Mouse (Mus musculus): ENCODE measurements around the gene Eif4e1b. TPM values are rescaled to one million over a fixed set of nuclear protein-coding genes. Genes with fewer than 3 reads are reported as not detected.

The Eif4e1b gene
- polyA plus RNA-seq, 1 experiment from 2014 or later: not detected

DNA sequence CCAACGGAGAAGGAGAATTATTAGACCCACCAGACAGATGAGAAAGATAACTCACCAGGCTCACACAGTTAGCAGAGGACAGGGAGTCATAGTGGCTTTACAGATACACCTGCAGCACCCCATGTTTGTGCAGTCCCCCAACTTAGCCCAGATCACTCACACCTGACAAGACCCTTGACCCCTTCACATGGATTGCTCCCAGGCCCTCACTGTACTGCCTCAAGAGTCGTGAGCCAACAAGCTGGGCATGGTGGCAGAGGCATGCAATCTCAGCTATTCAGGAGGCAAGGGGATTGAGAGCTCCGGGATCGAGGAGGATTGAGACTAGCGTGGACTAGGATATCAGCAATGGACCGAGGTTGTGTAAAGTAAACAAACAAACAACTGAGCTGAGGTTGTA lies 30.1 kb upstream of the Eif4e1b start:
- no peaks in the 10 kb centered on the region for H3K9me3 ChIP-seq (ENCODE audit: low read length)
- peaks cover 27% of the 10 kb centered on the region for H3K27me3 ChIP-seq (replicated peaks; ENCODE audit: insufficient read depth, low read length)
- H3K9ac ChIP-seq (replicated peaks; ENCODE audit: low read depth): no peak overlapping the region
- H3K4me3 ChIP-seq (ENCODE audit: low read depth, low read length): no peak overlapping the region
- H3K4me1 ChIP-seq (ENCODE audit: insufficient read depth, low read depth, low read length): peaks cover 5% of the 10 kb centered on the region; the same call in 1 of the 2 replicates
- WGBS: 52% methylated on average over 6 of the region's 6 CpGs
- no peak overlapping the region for H3K4me2 ChIP-seq (replicated peaks; ENCODE audit: low read depth, low read length)
- H3K36me3 ChIP-seq (ENCODE audit: insufficient read depth, low read length): no peaks in the 10 kb centered on the region
- H3K27ac ChIP-seq (ENCODE audit: low read length): no peak overlapping the region
- TF ChIP-seq CTCF (IDR thresholded peaks at IDR 0.05): no peak
- TF ChIP-seq EP300 (IDR thresholded peaks at IDR 0.05): no peak
- DNase-seq (ENCODE audit: low spot score) (no peak), ATAC-seq (no peak)

DNA sequence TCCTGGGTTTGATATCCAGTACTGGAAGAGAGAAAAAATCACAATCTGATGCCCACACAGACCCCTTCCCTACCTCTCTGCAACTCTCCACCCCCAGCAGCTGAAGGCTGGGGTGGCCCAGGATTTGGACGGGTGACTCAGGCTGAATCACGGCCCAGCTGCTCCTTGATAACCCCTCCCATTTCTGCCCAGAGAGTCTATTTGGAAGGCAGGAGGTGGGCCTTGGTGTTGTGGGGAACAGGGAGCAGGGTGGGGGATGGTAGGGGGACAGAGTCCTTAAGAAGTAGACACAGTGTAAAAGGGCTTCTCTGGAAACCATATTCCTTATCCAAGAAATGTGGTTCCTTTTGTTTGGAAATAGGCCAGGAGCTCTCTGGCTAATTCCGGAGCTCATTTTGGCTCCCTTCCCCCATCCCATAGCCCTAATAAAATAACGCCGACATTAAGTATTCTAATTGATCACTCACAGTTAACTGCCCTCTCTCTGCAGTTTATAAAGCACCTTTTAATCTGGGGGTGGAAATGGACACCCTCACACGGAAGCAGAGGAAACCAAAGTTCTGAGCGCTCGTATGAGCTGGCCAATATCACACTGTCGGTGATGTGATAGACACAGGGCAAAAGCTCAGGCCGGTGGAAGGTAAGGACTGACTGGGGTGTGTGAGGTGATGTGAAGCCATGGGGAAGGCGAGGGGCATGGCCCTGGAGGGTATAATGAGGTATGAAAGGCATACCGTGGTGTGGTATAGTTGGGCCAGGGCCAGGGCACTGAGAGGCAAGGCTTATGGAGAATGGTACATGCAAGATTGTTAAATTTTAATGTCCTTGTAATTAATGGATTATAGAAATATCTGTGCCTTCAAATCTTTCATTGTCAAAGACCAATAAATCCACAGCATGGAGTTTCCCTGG lies 29.4 kb upstream of the Eif4e1b start:
- Histone ChIP-seq H3K4me2 (replicated peaks; ENCODE audit: low read depth, low read length) (no peak overlapping the region), H3K9me3 (ENCODE audit: low read length) (no peaks in the 10 kb centered on the region), H3K36me3 (ENCODE audit: insufficient read depth, low read length) (no peaks in the 10 kb centered on the region), H3K4me1 (ENCODE audit: insufficient read depth, low read depth, low read length) (peaks cover 5% of the 10 kb centered on the region; the same call in 1 of the 2 replicates), H3K9ac (replicated peaks; ENCODE audit: low read depth) (no peak overlapping the region), H3K27me3 (replicated peaks; ENCODE audit: insufficient read depth, low read length) (peaks cover 34% of the 10 kb centered on the region), H3K4me3 (ENCODE audit: low read depth, low read length) (no peak overlapping the region), H3K27ac (ENCODE audit: low read length) (no peak overlapping the region)
- WGBS: 39% methylated on average over 12 of the region's 12 CpGs
- DNase-seq (ENCODE audit: low spot score) (no peak), ATAC-seq (no peak)
- TF ChIP-seq EP300 (IDR thresholded peaks at IDR 0.05) (no peak), CTCF (IDR thresholded peaks at IDR 0.05) (no peak)

DNA sequence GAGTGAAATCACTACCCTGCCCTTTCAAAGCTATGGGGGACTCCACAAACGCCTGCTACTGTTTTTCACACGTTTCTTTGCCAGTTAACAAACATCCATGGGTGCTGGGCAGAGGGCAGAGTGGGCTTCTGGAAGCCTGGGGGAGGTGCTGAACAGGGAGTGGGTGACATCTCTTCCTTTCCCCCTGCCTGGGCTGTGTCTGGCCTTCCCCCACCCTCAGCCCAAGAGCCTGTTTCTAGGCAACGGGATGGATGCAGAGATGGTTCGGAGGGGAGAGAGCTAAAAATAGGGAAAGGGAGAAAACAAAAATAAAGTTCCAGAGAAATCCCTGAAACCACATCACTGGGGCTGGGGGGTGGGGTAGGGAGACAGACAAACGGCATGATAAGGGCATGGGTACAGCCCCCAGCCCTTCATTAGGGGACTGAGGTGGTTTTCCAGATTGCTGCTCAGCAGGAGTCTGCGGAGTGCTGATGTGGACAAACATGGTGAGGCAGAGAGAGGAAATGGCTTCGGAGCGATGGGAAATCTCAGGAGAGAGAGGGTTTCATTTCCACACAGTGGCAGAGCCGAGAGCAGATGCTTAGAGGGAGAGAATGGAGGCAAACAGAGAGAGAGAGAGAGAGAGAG lies 28.5 kb upstream of the Eif4e1b start:
- H3K27ac ChIP-seq (ENCODE audit: low read length): no peak overlapping the region
- TF ChIP-seq CTCF (IDR thresholded peaks at IDR 0.05) (no peak), EP300 (IDR thresholded peaks at IDR 0.05) (no peak)
- H3K9ac ChIP-seq (replicated peaks; ENCODE audit: low read depth): no peak overlapping the region
- H3K4me3 ChIP-seq (ENCODE audit: low read depth, low read length): no peak overlapping the region
- no peak for ATAC-seq
- no peak overlapping the region for H3K4me2 ChIP-seq (replicated peaks; ENCODE audit: low read depth, low read length)
- 18% methylated on average over 9 of the region's 9 CpGs for WGBS
- DNase-seq (ENCODE audit: low spot score): no peak
- no peaks in the 10 kb centered on the region for H3K36me3 ChIP-seq (ENCODE audit: insufficient read depth, low read length)
- H3K4me1 ChIP-seq (ENCODE audit: insufficient read depth, low read depth, low read length): no peaks in the 10 kb centered on the region; the same call in 1 of the 2 replicates
- peaks cover 26% of the 10 kb centered on the region for H3K27me3 ChIP-seq (replicated peaks; ENCODE audit: insufficient read depth, low read length)
- H3K9me3 ChIP-seq (ENCODE audit: low read length): no peaks in the 10 kb centered on the region

DNA sequence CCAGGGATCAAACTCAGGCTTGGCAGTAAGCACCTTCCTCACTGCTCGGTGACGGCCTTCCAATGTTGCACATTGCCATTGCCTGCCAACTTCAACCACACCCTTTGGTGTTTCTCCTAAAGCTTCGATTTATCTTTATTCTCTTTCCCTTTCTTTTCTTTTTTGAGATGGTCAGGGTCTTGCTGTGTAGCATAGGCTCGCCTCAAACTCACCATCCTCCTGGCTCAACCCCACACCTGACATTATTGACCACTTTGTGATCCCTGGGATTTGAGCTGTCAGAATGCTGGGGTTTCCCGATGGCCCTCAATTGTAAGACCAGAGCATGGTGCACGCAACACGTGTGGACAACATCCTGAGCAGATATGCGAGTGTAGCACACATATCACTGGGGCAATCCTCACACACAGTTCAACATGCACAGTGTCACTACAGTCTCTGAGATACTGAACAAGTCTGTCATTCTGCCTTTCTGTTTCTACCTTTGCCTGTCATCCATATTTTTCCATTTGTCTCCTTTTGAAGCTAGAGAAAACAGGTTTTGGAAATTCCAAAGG lies 27.6 kb upstream of the Eif4e1b start:
- 86% methylated on average over 8 of the region's 8 CpGs for WGBS
- Histone ChIP-seq H3K4me3 (ENCODE audit: low read depth, low read length) (no peak overlapping the region), H3K27me3 (replicated peaks; ENCODE audit: insufficient read depth, low read length) (peaks cover 23% of the 10 kb centered on the region), H3K4me1 (ENCODE audit: insufficient read depth, low read depth, low read length) (no peaks in the 10 kb centered on the region; the same call in 1 of the 2 replicates), H3K9ac (replicated peaks; ENCODE audit: low read depth) (no peak overlapping the region), H3K36me3 (ENCODE audit: insufficient read depth, low read length) (no peaks in the 10 kb centered on the region), H3K4me2 (replicated peaks; ENCODE audit: low read depth, low read length) (no peak overlapping the region), H3K27ac (ENCODE audit: low read length) (no peak overlapping the region), H3K9me3 (ENCODE audit: low read length) (no peaks in the 10 kb centered on the region)
- DNase-seq (ENCODE audit: low spot score): no peak
- no peak for ATAC-seq
- TF ChIP-seq EP300 (IDR thresholded peaks at IDR 0.05) (no peak), CTCF (IDR thresholded peaks at IDR 0.05) (no peak)

DNA sequence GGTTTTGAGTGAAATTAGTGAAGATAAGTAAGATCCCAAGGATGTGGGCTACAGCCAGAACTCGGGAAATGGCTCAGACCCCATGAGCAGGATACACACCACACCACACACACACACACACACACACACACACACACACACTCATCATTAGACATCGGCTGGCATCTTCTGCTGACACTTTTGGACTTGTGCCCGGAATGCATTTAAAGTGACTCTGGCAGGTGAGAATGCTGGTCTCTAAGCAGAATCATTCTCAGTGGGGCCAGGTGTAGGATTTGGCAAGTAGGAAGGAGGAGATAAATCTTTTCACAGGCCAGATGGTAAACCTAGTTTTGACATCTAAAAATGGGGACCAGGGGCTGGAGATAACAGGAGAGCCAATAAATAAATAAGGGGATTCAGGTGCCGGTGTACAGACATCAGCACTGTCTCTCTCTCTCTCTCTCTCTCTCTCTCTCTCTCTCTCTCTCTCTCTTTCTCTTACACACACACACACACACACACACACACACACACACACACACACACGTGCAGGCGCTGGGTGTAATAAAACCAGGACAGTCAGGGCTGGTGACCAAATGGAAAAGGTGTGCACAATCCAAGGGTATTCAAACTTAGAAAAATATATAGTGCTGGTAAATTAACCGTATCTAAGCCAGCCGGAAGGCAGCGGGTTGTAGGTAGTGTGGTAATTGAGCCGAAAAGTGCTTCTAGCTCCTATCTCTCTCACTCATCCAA lies 26.5 kb upstream of the Eif4e1b start:
- H3K4me1 ChIP-seq (ENCODE audit: insufficient read depth, low read depth, low read length): no peaks in the 10 kb centered on the region; the same call in 1 of the 2 replicates
- no peak overlapping the region for H3K4me3 ChIP-seq (ENCODE audit: low read depth, low read length)
- H3K27ac ChIP-seq (ENCODE audit: low read length): no peak overlapping the region
- 42% methylated on average over 10 of the region's 10 CpGs for WGBS
- H3K27me3 ChIP-seq (replicated peaks; ENCODE audit: insufficient read depth, low read length): peaks cover 23% of the 10 kb centered on the region
- DNase-seq (ENCODE audit: low spot score) (no peak), ATAC-seq (no peak)
- TF ChIP-seq CTCF (IDR thresholded peaks at IDR 0.05) (no peak), EP300 (IDR thresholded peaks at IDR 0.05) (no peak)
- H3K9me3 ChIP-seq (ENCODE audit: low read length): no peaks in the 10 kb centered on the region
- no peaks in the 10 kb centered on the region for H3K36me3 ChIP-seq (ENCODE audit: insufficient read depth, low read length)
- H3K4me2 ChIP-seq (replicated peaks; ENCODE audit: low read depth, low read length): no peak overlapping the region
- no peak overlapping the region for H3K9ac ChIP-seq (replicated peaks; ENCODE audit: low read depth)
